ENCODE assay signal across 15 mouse cellular contexts in genomic region chr9:54568732-54569131, GRCm38 (mm10). TPM values are rescaled to one million over a fixed set of nuclear protein-coding genes. Genes with fewer than 3 reads are reported as not detected.
A peak's percentile ranks its signal among the peaks of the same experiment; 100 is the strongest.
DNase-seq lines count a peak whose midpoint lies in the region; ATAC-seq and TF ChIP-seq lines count a peak whose summit lies in the region.
"Had no signal": no experiment of that assay in that cellular context is flagged by ENCODE, and none has a peak within 500 bp of the region (broad histone marks: within the 10 kb centered on the region; RNA-seq: fewer than 3 reads in every experiment).

No protein-coding gene starts in this region.

- peak; percentile 23 for DNase-seq in hindbrain, embryonic 11.5 days (ENCODE audit: low spot score)
- peak; percentile 44 for DNase-seq in liver, adult 2 months (ENCODE audit: extremely low read depth, low read depth, low spot score)
- DNase-seq in MEL (ENCODE audit: low read depth, low spot score), result no peak
- DNase-seq in embryonic facial prominence, embryonic 14.5 days (ENCODE audit: low spot score), result peak; percentile 36
- no peak for DNase-seq in cerebellum, postnatal 36 days
- DNase-seq: adrenal gland, postnatal 10 days; heart, adult 11 months; right cerebral cortex, postnatal 4 days had no signal

- H3K36me3 ChIP-seq in hindbrain, embryonic 11.5 days (ENCODE audit: control insufficient read depth, insufficient read depth, low read length), result no peaks in the 10 kb centered on the region
- no peaks in the 10 kb centered on the region for H3K36me3 ChIP-seq in hindbrain, embryonic 16.5 days (ENCODE audit: control insufficient read depth, insufficient read depth, low read length)
- H3K36me3 ChIP-seq in liver, adult 2 months (ENCODE audit: control insufficient read depth, insufficient read depth, low read length), result no peaks in the 10 kb centered on the region
- no peaks in the 10 kb centered on the region for H3K36me3 ChIP-seq in liver, embryonic 12.5 days
- peaks cover 0 to 3% of the 10 kb centered on the region in 2 experiments; a peak in 1 of 4 replicates for H3K36me3 ChIP-seq in MEL (ENCODE audit: control insufficient read depth in 1 of 2, insufficient read depth in 2 of 2, low read length in 2 of 2)
- no peaks in the 10 kb centered on the region for H3K36me3 ChIP-seq in embryonic facial prominence, embryonic 14.5 days (ENCODE audit: control insufficient read depth, insufficient read depth, low read length)
- H3K36me3 ChIP-seq: heart, embryonic 15.5 days; lung, embryonic 15.5 days had no signal

- H3K9ac ChIP-seq in hindbrain, embryonic 11.5 days (ENCODE audit: low read depth, low read length), result no peak overlapping the region
- H3K9ac ChIP-seq in hindbrain, embryonic 16.5 days (ENCODE audit: low read depth, low read length), result no peak overlapping the region
- no peak overlapping the region for H3K9ac ChIP-seq in liver, adult 2 months (ENCODE audit: low read depth, low read length)
- H3K9ac ChIP-seq in liver, embryonic 12.5 days, result no peak overlapping the region
- no peak overlapping the region for H3K9ac ChIP-seq in MEL (ENCODE audit: control insufficient read depth, low read depth, low read length, poor library complexity, severe bottlenecking)
- no peak overlapping the region for H3K9ac ChIP-seq in embryonic facial prominence, embryonic 14.5 days (ENCODE audit: low read depth, low read length)
- H3K9ac ChIP-seq: heart, embryonic 15.5 days; lung, embryonic 15.5 days had no signal

- H3K9me3 ChIP-seq in hindbrain, embryonic 11.5 days (ENCODE audit: control insufficient read depth, low read length), result no peaks in the 10 kb centered on the region
- H3K9me3 ChIP-seq in hindbrain, embryonic 16.5 days (ENCODE audit: control insufficient read depth, low read length), result no peaks in the 10 kb centered on the region
- no peaks in the 10 kb centered on the region for H3K9me3 ChIP-seq in liver, embryonic 12.5 days (replicated peaks)
- no peaks in the 10 kb centered on the region for H3K9me3 ChIP-seq in MEL (replicated peaks; ENCODE audit: insufficient read depth, low read length)
- H3K9me3 ChIP-seq in embryonic facial prominence, embryonic 14.5 days (ENCODE audit: control insufficient read depth, low read length), result no peaks in the 10 kb centered on the region
- H3K9me3 ChIP-seq: heart, embryonic 15.5 days; lung, embryonic 15.5 days had no signal

- H3K27ac ChIP-seq in hindbrain, embryonic 11.5 days (ENCODE audit: low read depth, low read length), result no peak overlapping the region
- no peak overlapping the region for H3K27ac ChIP-seq in hindbrain, embryonic 16.5 days (ENCODE audit: low read depth, low read length)
- no peak overlapping the region for H3K27ac ChIP-seq in liver, adult 2 months (replicated peaks; ENCODE audit: insufficient read depth, low read depth, low read length)
- no peak overlapping the region for H3K27ac ChIP-seq in liver, embryonic 12.5 days
- no peak overlapping the region for H3K27ac ChIP-seq in MEL (ENCODE audit: control insufficient read depth, low read depth, low read length)
- H3K27ac ChIP-seq in embryonic facial prominence, embryonic 14.5 days (replicated peaks; ENCODE audit: low read depth, low read length), result no peak overlapping the region
- H3K27ac ChIP-seq: heart, embryonic 15.5 days; lung, embryonic 15.5 days had no signal

- no peaks in the 10 kb centered on the region for H3K4me1 ChIP-seq in hindbrain, embryonic 11.5 days (replicated peaks; ENCODE audit: control insufficient read depth, insufficient read depth, low read length)
- H3K4me1 ChIP-seq in hindbrain, embryonic 16.5 days (ENCODE audit: control insufficient read depth, insufficient read depth, low read depth, low read length), result no peaks in the 10 kb centered on the region
- H3K4me1 ChIP-seq in liver, adult 2 months (ENCODE audit: control insufficient read depth, insufficient read depth, low read length), result peaks cover 5% of the 10 kb centered on the region; the same call in 1 of the 2 replicates
- peaks cover 30% of the 10 kb centered on the region for H3K4me1 ChIP-seq in liver, embryonic 12.5 days
- peaks cover 8 to 9% of the 10 kb centered on the region in 2 experiments; a peak in 3 of 4 replicates for H3K4me1 ChIP-seq in MEL (ENCODE audit: control insufficient read depth in 1 of 2, insufficient read depth in 2 of 2, low read length in 2 of 2)
- no peaks in the 10 kb centered on the region for H3K4me1 ChIP-seq in embryonic facial prominence, embryonic 14.5 days (ENCODE audit: control insufficient read depth, insufficient read depth, low read length)
- H3K4me1 ChIP-seq: heart, embryonic 15.5 days had no signal

- H3K4me3 ChIP-seq in hindbrain, embryonic 11.5 days (ENCODE audit: low read depth, low read length), result no peak overlapping the region
- no peak overlapping the region for H3K4me3 ChIP-seq in hindbrain, embryonic 16.5 days (ENCODE audit: low read length)
- no peak overlapping the region for H3K4me3 ChIP-seq in liver, adult 2 months (ENCODE audit: insufficient read depth, low read depth, low read length)
- H3K4me3 ChIP-seq in liver, embryonic 12.5 days, result no peak overlapping the region
- H3K4me3 ChIP-seq in MEL (ENCODE audit: control insufficient read depth in 1 of 2, insufficient read depth in 1 of 2, low read depth in 2 of 2, low read length in 2 of 2), result no peak overlapping the region
- H3K4me3 ChIP-seq in embryonic facial prominence, embryonic 14.5 days (ENCODE audit: low read depth, low read length), result no peak overlapping the region
- H3K4me3 ChIP-seq: erythroblast, embryonic 14.5 days; heart, embryonic 15.5 days; lung, embryonic 15.5 days had no signal

- H3K27me3 ChIP-seq in hindbrain, embryonic 11.5 days (ENCODE audit: control insufficient read depth, insufficient read depth, low read length), result no peaks in the 10 kb centered on the region
- no peaks in the 10 kb centered on the region for H3K27me3 ChIP-seq in hindbrain, embryonic 16.5 days (replicated peaks; ENCODE audit: control insufficient read depth, insufficient read depth, low read length)
- H3K27me3 ChIP-seq in liver, adult 2 months (ENCODE audit: control insufficient read depth, insufficient read depth, low read length), result no peaks in the 10 kb centered on the region
- H3K27me3 ChIP-seq in liver, embryonic 12.5 days (replicated peaks), result no peaks in the 10 kb centered on the region
- no peaks in the 10 kb centered on the region for H3K27me3 ChIP-seq in MEL (ENCODE audit: control insufficient read depth in 1 of 2, insufficient read depth in 2 of 2, low read length in 2 of 2)
- no peaks in the 10 kb centered on the region for H3K27me3 ChIP-seq in embryonic facial prominence, embryonic 14.5 days (replicated peaks; ENCODE audit: control insufficient read depth, insufficient read depth, low read length)
- H3K27me3 ChIP-seq: heart, embryonic 15.5 days; lung, embryonic 15.5 days had no signal

- H3K4me2 ChIP-seq in hindbrain, embryonic 11.5 days (replicated peaks; ENCODE audit: low read depth, low read length), result no peak overlapping the region
- no peak overlapping the region for H3K4me2 ChIP-seq in hindbrain, embryonic 16.5 days (ENCODE audit: low read length)
- H3K4me2 ChIP-seq in liver, embryonic 12.5 days, result no peak overlapping the region
- no peak overlapping the region for H3K4me2 ChIP-seq in embryonic facial prominence, embryonic 14.5 days (ENCODE audit: low read depth, low read length)
- H3K4me2 ChIP-seq: heart, embryonic 15.5 days; lung, embryonic 15.5 days had no signal

- TF ChIP-seq EP300 in MEL (IDR thresholded peaks at IDR 0.05; ENCODE audit: low read depth in 1 of 2, low read length in 2 of 2), result no peak

- no peak for TF ChIP-seq RAD21 in MEL (IDR thresholded peaks at IDR 0.05; ENCODE audit: low read depth, low read length)

- TF ChIP-seq CTCF in liver, adult 2 months (IDR thresholded peaks at IDR 0.05; ENCODE audit: low read depth, low read length), result no peak
- TF ChIP-seq CTCF in MEL (IDR thresholded peaks at IDR 0.05 in 2 of 3, conservative IDR thresholded peaks at IDR 0.05 in 1 of 3; ENCODE audit: control insufficient read depth in 1 of 3, insufficient read depth in 1 of 3, low read depth in 2 of 3, low read length in 3 of 3, poor library complexity in 1 of 3, severe bottlenecking in 1 of 3), result no peak

- no peaks in the 10 kb centered on the region for H3K79me2 ChIP-seq in liver, adult 2 months (ENCODE audit: control insufficient read depth, insufficient read depth, low read length)
- no peaks in the 10 kb centered on the region for H3K79me2 ChIP-seq in MEL (ENCODE audit: control insufficient read depth, insufficient read depth, low read length, poor library complexity)

- no peak for ATAC-seq in hindbrain, embryonic 11.5 days (ENCODE audit: low FRiP score)
- no peak for ATAC-seq in hindbrain, embryonic 16.5 days
- no peak for ATAC-seq in liver, embryonic 12.5 days
- no peak for ATAC-seq in embryonic facial prominence, embryonic 14.5 days (ENCODE audit: low read depth)

- WGBS in hindbrain, embryonic 11.5 days, result 39% methylated on average over 2 of the region's 2 CpGs
- 38% methylated on average over 2 of the region's 2 CpGs for WGBS in hindbrain, embryonic 16.5 days
- 25% methylated on average over 2 of the region's 2 CpGs for WGBS in liver, adult 2 months
- 41% methylated on average over 2 of the region's 2 CpGs for whole genome bisulfite sequencing in liver, embryonic 12.5 days (ENCODE audit: insufficient replicate concordance)
- 43% methylated on average over 2 of the region's 2 CpGs for WGBS in embryonic facial prominence, embryonic 14.5 days

- no peak for TF ChIP-seq POLR2A in liver, adult 2 months (IDR thresholded peaks at IDR 0.05; ENCODE audit: extremely low read depth, insufficient read depth, low read length)
- TF ChIP-seq POLR2A in MEL (IDR thresholded peaks at IDR 0.05; ENCODE audit: control insufficient read depth in 1 of 2, insufficient read depth in 1 of 2, low read depth in 1 of 2, low read length in 2 of 2, poor library complexity in 1 of 2), result no peak

RNA-seq across cellular contexts. Expression of gene Cib2, which starts 8.7 kb away (rescaled TPM):
- polyA plus RNA-seq in hindbrain, embryonic 11.5 days (2014; fragmentation: Nextera tagmentation; extraction: Ambion mirVana), result 19.1 and 20.8 TPM in 2 replicates
- polyA plus RNA-seq in hindbrain, embryonic 16.5 days (2015; fragmentation: Nextera tagmentation; extraction: Ambion mirVana), result 61.7 and 78.6 TPM in 2 replicates
- total RNA-seq in liver, adult 2 months (2014; rRNA removed), result 3.7 and 4.7 TPM in 2 replicates
- polyA plus RNA-seq in liver, adult 2 months (2012; rRNA removed), result 4.1 and 5.8 TPM in 2 replicates
- polyA plus RNA-seq in liver, embryonic 12.5 days (2016; fragmentation: Nextera tagmentation; extraction: Ambion mirVana), result 2.6 and 2.7 TPM in 2 replicates
- 5.0 and 7.3 TPM in 2 replicates for total RNA-seq in MEL (2012; rRNA removed)
- polyA plus RNA-seq in MEL (2012; ENCODE audit: insufficient read depth in 1 of 2, insufficient read length in 2 of 2, low read depth in 1 of 2, low replicate concordance in 2 of 2, missing spikeins in 1 of 2), result 1 to 10 TPM in 1 of 2 experiments, not detected in 1; 9.0 TPM
- 18.8 and 22.4 TPM in 2 replicates for polyA plus RNA-seq in embryonic facial prominence, embryonic 14.5 days (2014; fragmentation: Nextera tagmentation; extraction: Ambion mirVana)
- total RNA-seq: megakaryocyte-erythroid progenitor cell, adult 5-6 weeks had no signal

RNA-seq across cellular contexts. Expression of gene Idh3a, which starts 17.4 kb away (rescaled TPM):
- polyA plus RNA-seq in hindbrain, embryonic 11.5 days (2014; fragmentation: Nextera tagmentation; extraction: Ambion mirVana), result 118 and 131 TPM in 2 replicates
- polyA plus RNA-seq in hindbrain, embryonic 16.5 days (2015; fragmentation: Nextera tagmentation; extraction: Ambion mirVana), result 164 and 191 TPM in 2 replicates
- total RNA-seq in liver, adult 2 months (2014; rRNA removed), result 25.9 and 26.1 TPM in 2 replicates
- polyA plus RNA-seq in liver, adult 2 months (2012; rRNA removed), result 16.3 and 19.0 TPM in 2 replicates
- 142 and 150 TPM in 2 replicates for polyA plus RNA-seq in liver, embryonic 12.5 days (2016; fragmentation: Nextera tagmentation; extraction: Ambion mirVana)
- total RNA-seq in MEL (2012; rRNA removed), result 160 and 170 TPM in 2 replicates
- polyA plus RNA-seq in MEL (2012; ENCODE audit: insufficient read depth in 1 of 2, insufficient read length in 2 of 2, low read depth in 1 of 2, low replicate concordance in 2 of 2, missing spikeins in 1 of 2), result 100 to 1,000 TPM; 205 to 282 TPM
- polyA plus RNA-seq in embryonic facial prominence, embryonic 14.5 days (2014; fragmentation: Nextera tagmentation; extraction: Ambion mirVana), result 136 and 159 TPM in 2 replicates

RNA-seq across cellular contexts. Expression of gene Sh2d7, which starts 29.9 kb away (rescaled TPM):
- 0.08 and 0.18 TPM in 2 replicates for polyA plus RNA-seq in hindbrain, embryonic 11.5 days (2014; fragmentation: Nextera tagmentation; extraction: Ambion mirVana)
- polyA plus RNA-seq in hindbrain, embryonic 16.5 days (2015; fragmentation: Nextera tagmentation; extraction: Ambion mirVana), result 0.05 TPM in 1 of 2 replicates, not detected in the other
- total RNA-seq in liver, adult 2 months (2014; rRNA removed), result not detected in 2 replicates
- polyA plus RNA-seq in liver, adult 2 months (2012; rRNA removed), result not detected in 2 replicates
- not detected in 2 replicates for polyA plus RNA-seq in liver, embryonic 12.5 days (2016; fragmentation: Nextera tagmentation; extraction: Ambion mirVana)
- 0.04 TPM in 1 of 2 replicates, not detected in the other for total RNA-seq in MEL (2012; rRNA removed)
- not detected for polyA plus RNA-seq in MEL (2012; ENCODE audit: insufficient read depth in 1 of 2, insufficient read length in 2 of 2, low read depth in 1 of 2, low replicate concordance in 2 of 2, missing spikeins in 1 of 2)
- not detected in 2 replicates for polyA plus RNA-seq in embryonic facial prominence, embryonic 14.5 days (2014; fragmentation: Nextera tagmentation; extraction: Ambion mirVana)
- total RNA-seq: adrenal gland, postnatal 10 days; megakaryocyte-erythroid progenitor cell, adult 5-6 weeks had no signal
- polyA plus RNA-seq: erythroblast, embryonic 14.5 days; heart, embryonic 15.5 days; limb, embryonic 14.5 days; lung, embryonic 15.5 days had no signal

Comparison
In these comparisons a context has a peak if more than half of its experiments do, and no peak if none do; other contexts are left out.
1. DNase-seq: peak in hindbrain, embryonic 11.5 days (single experiment), liver, adult 2 months (single experiment) and embryonic facial prominence, embryonic 14.5 days (single experiment); none in MEL (single experiment) and cerebellum, postnatal 36 days (0 of 2).